Mouse (Mus musculus) C2C12 (cell line): ENCODE data around the gene Hoxc10.

ENCODE experiments used
- CTCF ChIP-seq: IDR thresholded peaks from one replicate; pipeline ENCODE4 v1.5.1; 2011; ENCODE audit not compliant: control insufficient read depth, insufficient read depth, insufficient read length
- MYOD1 ChIP-seq: IDR thresholded peaks from one replicate; pipeline ENCODE4 v1.6.1; 2011; ENCODE audit warnings: low read depth; ENCODE audit not compliant: control insufficient read depth, insufficient read length
- MYOG ChIP-seq: IDR thresholded peaks from one replicate; pipeline ENCODE4 v1.6.1; 2011; ENCODE audit not compliant: control insufficient read depth, insufficient read length; ENCODE audit errors: extremely low read depth
- USF1 ChIP-seq: IDR thresholded peaks from one replicate; pipeline ENCODE4 v1.6.1; 2011; ENCODE audit warnings: low read depth, mild to moderate bottlenecking, control low read depth, moderate library complexity

GRCm38 (mm10) chr15:102917972-102918572 is 48.5 kb upstream of the Hoxc10 start:
- TF ChIP-seq CTCF (no peak), MYOD1 (no peak), MYOG (no peak), USF1 (no peak)
